In genomic region chr14:14971056-14971455, GRCm38 (mm10) we compare ENCODE assay signal across 15 mouse cellular contexts.
DNase-seq lines count a peak whose midpoint lies in the region; ATAC-seq and TF ChIP-seq lines count a peak whose summit lies in the region.
"Had no signal": no experiment of that assay in that cellular context is flagged by ENCODE, and none has a peak within 500 bp of the region (broad histone marks: within the 10 kb centered on the region; RNA-seq: fewer than 3 reads in every experiment).

No protein-coding gene starts in this region.

- H3K9ac ChIP-seq in lung, embryonic 14.5 days, result no peak overlapping the region
- H3K9ac ChIP-seq in lung, postnatal 0 days (replicated peaks; ENCODE audit: low read depth), result no peak overlapping the region
- no peak overlapping the region for H3K9ac ChIP-seq in liver, embryonic 14.5 days (replicated peaks)
- H3K9ac ChIP-seq in forebrain, embryonic 14.5 days (ENCODE audit: low read length), result no peak overlapping the region
- H3K9ac ChIP-seq: forebrain, embryonic 13.5 days; lung, embryonic 15.5 days; midbrain, embryonic 15.5 days; neural tube, embryonic 15.5 days had no signal

- no peaks in the 10 kb centered on the region for H3K9me3 ChIP-seq in lung, embryonic 14.5 days (ENCODE audit: low read depth, low read length)
- H3K9me3 ChIP-seq in lung, postnatal 0 days (ENCODE audit: low read length), result no peaks in the 10 kb centered on the region
- H3K9me3 ChIP-seq in liver, embryonic 14.5 days (ENCODE audit: control insufficient read depth, low read length), result no peaks in the 10 kb centered on the region
- no peaks in the 10 kb centered on the region for H3K9me3 ChIP-seq in forebrain, embryonic 14.5 days (replicated peaks; ENCODE audit: control insufficient read depth, low read length)
- H3K9me3 ChIP-seq: forebrain, embryonic 13.5 days; lung, embryonic 15.5 days; midbrain, embryonic 15.5 days; neural tube, embryonic 15.5 days had no signal

- H3K27ac ChIP-seq in lung, embryonic 14.5 days (ENCODE audit: low read depth), result no peak overlapping the region
- no peak overlapping the region for H3K27ac ChIP-seq in lung, postnatal 0 days (ENCODE audit: low read length)
- H3K27ac ChIP-seq in liver, embryonic 14.5 days, result no peak overlapping the region
- H3K27ac ChIP-seq in forebrain, embryonic 14.5 days (ENCODE audit: low read depth, low read length), result no peak overlapping the region
- H3K27ac ChIP-seq: forebrain, embryonic 13.5 days; layer of hippocampus, adult 2 months; lung, embryonic 15.5 days; midbrain, embryonic 15.5 days; neural tube, embryonic 15.5 days had no signal

- 40% methylated on average over 4 of the region's 4 CpGs for WGBS in lung, embryonic 14.5 days
- WGBS in lung, postnatal 0 days, result 39% methylated on average over 4 of the region's 4 CpGs
- WGBS in liver, embryonic 14.5 days (ENCODE audit: insufficient replicate concordance), result 15% methylated on average over 4 of the region's 4 CpGs
- 65% methylated on average over 4 of the region's 4 CpGs for WGBS in forebrain, embryonic 14.5 days

- DNase-seq in lung, embryonic 14.5 days, result peak; percentile 3
- no peak for DNase-seq in lung, postnatal 0 days (ENCODE audit: low spot score)
- peak; percentile 9 for DNase-seq in c-Kit-positive CD71-negative TER-119-negative erythroid progenitor cells, embryonic 14.5 days (ENCODE audit: low read depth)
- DNase-seq in liver, embryonic 14.5 days (ENCODE audit: low read depth in 3 of 3, low spot score in 3 of 3), result peak in 1 of 3 experiments; percentile 14
- no peak for DNase-seq in forebrain, embryonic 14.5 days (ENCODE audit: low spot score)
- DNase-seq in thymus, adult 18-20 months, result no peak
- DNase-seq: cerebellum, adult 2 months; heart, postnatal 4 days; kidney, adult 2 months had no signal

- no peak overlapping the region for H3K4me3 ChIP-seq in lung, embryonic 14.5 days (ENCODE audit: low read depth, low read length)
- no peak overlapping the region for H3K4me3 ChIP-seq in lung, postnatal 0 days (ENCODE audit: low read depth, low read length)
- H3K4me3 ChIP-seq in liver, embryonic 14.5 days (ENCODE audit: insufficient read depth in 1 of 2, low read depth in 2 of 2, low read length in 2 of 2), result no peak overlapping the region
- no peak overlapping the region for H3K4me3 ChIP-seq in forebrain, embryonic 14.5 days (ENCODE audit: low read depth, low read length)
- H3K4me3 ChIP-seq: forebrain, embryonic 13.5 days; layer of hippocampus, adult 2 months; lung, embryonic 15.5 days; midbrain, embryonic 15.5 days; neural tube, embryonic 15.5 days had no signal

- ATAC-seq in lung, embryonic 14.5 days (ENCODE audit: insufficient read depth), result no peak; the same call in 1 of the 2 replicates
- ATAC-seq in lung, postnatal 0 days, result no peak
- ATAC-seq in liver, embryonic 14.5 days (ENCODE audit: insufficient read depth), result peak; percentile 64
- no peak for ATAC-seq in forebrain, embryonic 14.5 days
- ATAC-seq in CD4-positive, CD25-positive, alpha-beta regulatory T cell, adult 4 months, result no peak
- ATAC-seq: forebrain, embryonic 13.5 days; midbrain, embryonic 15.5 days had no signal

- H3K4me1 ChIP-seq in lung, embryonic 14.5 days (ENCODE audit: insufficient read depth), result no peaks in the 10 kb centered on the region
- H3K4me1 ChIP-seq in lung, postnatal 0 days (ENCODE audit: insufficient read depth, low read depth, low read length), result no peaks in the 10 kb centered on the region
- peaks cover 0 to 7% of the 10 kb centered on the region in 2 experiments; a peak in 2 of 4 replicates for H3K4me1 ChIP-seq in liver, embryonic 14.5 days (replicated peaks; ENCODE audit: control insufficient read depth in 2 of 2, insufficient read depth in 2 of 2, low read length in 1 of 2)
- no peaks in the 10 kb centered on the region for H3K4me1 ChIP-seq in forebrain, embryonic 14.5 days (ENCODE audit: control insufficient read depth, insufficient read depth, low read length)
- H3K4me1 ChIP-seq: forebrain, embryonic 13.5 days; lung, embryonic 15.5 days; midbrain, embryonic 15.5 days; neural tube, embryonic 15.5 days had no signal

- H3K27me3 ChIP-seq in lung, embryonic 14.5 days (ENCODE audit: insufficient read depth, low read length), result no peaks in the 10 kb centered on the region
- no peaks in the 10 kb centered on the region for H3K27me3 ChIP-seq in lung, postnatal 0 days (replicated peaks; ENCODE audit: insufficient read depth, low read length)
- no peaks in the 10 kb centered on the region for H3K27me3 ChIP-seq in liver, embryonic 14.5 days (ENCODE audit: control insufficient read depth, insufficient read depth, low read length)
- H3K27me3 ChIP-seq in forebrain, embryonic 14.5 days (replicated peaks; ENCODE audit: control insufficient read depth, insufficient read depth, low read length), result no peaks in the 10 kb centered on the region
- H3K27me3 ChIP-seq: forebrain, embryonic 13.5 days; lung, embryonic 15.5 days; midbrain, embryonic 15.5 days; neural tube, embryonic 15.5 days had no signal

- no peak overlapping the region for H3K4me2 ChIP-seq in lung, embryonic 14.5 days
- H3K4me2 ChIP-seq in lung, postnatal 0 days (replicated peaks; ENCODE audit: low read depth, low read length), result no peak overlapping the region
- H3K4me2 ChIP-seq in liver, embryonic 14.5 days (ENCODE audit: low read depth), result no peak overlapping the region
- no peak overlapping the region for H3K4me2 ChIP-seq in forebrain, embryonic 14.5 days (ENCODE audit: low read length)
- H3K4me2 ChIP-seq: forebrain, embryonic 13.5 days; lung, embryonic 15.5 days; midbrain, embryonic 15.5 days; neural tube, embryonic 15.5 days had no signal

- TF ChIP-seq CTCF in lung, embryonic 14.5 days (IDR thresholded peaks at IDR 0.05; ENCODE audit: low read depth), result no peak
- TF ChIP-seq CTCF in lung, postnatal 0 days (IDR thresholded peaks at IDR 0.05), result no peak
- TF ChIP-seq CTCF in liver, embryonic 14.5 days (IDR thresholded peaks at IDR 0.05; ENCODE audit: low read depth), result no peak

- no peaks in the 10 kb centered on the region for H3K36me3 ChIP-seq in lung, embryonic 14.5 days (ENCODE audit: insufficient read depth)
- H3K36me3 ChIP-seq in lung, postnatal 0 days (ENCODE audit: insufficient read depth, low read length), result no peaks in the 10 kb centered on the region
- H3K36me3 ChIP-seq in liver, embryonic 14.5 days (replicated peaks; ENCODE audit: control insufficient read depth, insufficient read depth, low read depth), result no peaks in the 10 kb centered on the region
- no peaks in the 10 kb centered on the region for H3K36me3 ChIP-seq in forebrain, embryonic 14.5 days (ENCODE audit: control insufficient read depth, insufficient read depth, low read length)
- H3K36me3 ChIP-seq: lung, embryonic 15.5 days; midbrain, embryonic 15.5 days; neural tube, embryonic 15.5 days had no signal

- TF ChIP-seq EP300 in lung, postnatal 0 days (IDR thresholded peaks at IDR 0.05), result no peak
- no peak for TF ChIP-seq EP300 in liver, embryonic 14.5 days (IDR thresholded peaks at IDR 0.05; ENCODE audit: low read depth)

Comparison
In these comparisons a context has a peak if more than half of its experiments do, and no peak if none do; other contexts are left out.
1. DNase-seq: peak in lung, embryonic 14.5 days (single experiment) and c-Kit-positive CD71-negative TER-119-negative erythroid progenitor cells, embryonic 14.5 days (single experiment); none in lung, postnatal 0 days (single experiment), forebrain, embryonic 14.5 days (single experiment) and thymus, adult 18-20 months (0 of 2).